Mouse (Mus musculus): ENCODE measurements around the gene Gbf1. TPM values are rescaled to one million over a fixed set of nuclear protein-coding genes. Genes with fewer than 3 reads are reported as not detected.

Gene Gbf1
- polyA plus RNA-seq, 1 experiment from 2014 or later: 65.1 TPM

- Histone ChIP-seq H3K27ac (ENCODE audit: low read length) (no peak overlapping the region), H3K4me2 (ENCODE audit: low read length) (no peak overlapping the region), H3K9ac (replicated peaks; ENCODE audit: low read depth, low read length) (no peak overlapping the region), H3K4me1 (replicated peaks; ENCODE audit: control insufficient read depth, insufficient read depth, low read length) (peaks cover 76% of the 10 kb centered on the region), H3K4me3 (replicated peaks; ENCODE audit: low read length) (no peak overlapping the region), H3K36me3 (ENCODE audit: control insufficient read depth, insufficient read depth) (no peaks in the 10 kb centered on the region), H3K9me3 (ENCODE audit: control insufficient read depth, low read length) (no peaks in the 10 kb centered on the region), H3K27me3 (replicated peaks; ENCODE audit: control insufficient read depth, insufficient read depth, low read length) (peaks cover 41% of the 10 kb centered on the region)
- WGBS: 80% methylated on average over 8 of the region's 8 CpGs
- no peak for ATAC-seq
Measured at GRCm38 (mm10) chr19:46320076-46320785, 167.9 kb downstream of the Gbf1 start.

GRCm38 (mm10) chr19:46321101-46321943, 169.0 kb downstream of the Gbf1 start:
- H3K4me3 ChIP-seq (replicated peaks; ENCODE audit: low read length): no peak overlapping the region
- no peak overlapping the region for H3K9ac ChIP-seq (replicated peaks; ENCODE audit: low read depth, low read length)

GRCm38 (mm10) chr19:46322144-46322995, 170.1 kb downstream of the Gbf1 start:
- no peaks in the 10 kb centered on the region for H3K9me3 ChIP-seq (ENCODE audit: control insufficient read depth, low read length)
- no peak for ATAC-seq
- H3K27ac ChIP-seq (ENCODE audit: low read length): peak overlapping the region; percentile 30; the same call in 1 of the 2 replicates
- peaks cover 20% of the 10 kb centered on the region for H3K27me3 ChIP-seq (replicated peaks; ENCODE audit: control insufficient read depth, insufficient read depth, low read length)
- H3K4me2 ChIP-seq (ENCODE audit: low read length): no peak overlapping the region; the same call in 1 of the 2 replicates
- no peak overlapping the region for H3K4me3 ChIP-seq (replicated peaks; ENCODE audit: low read length)
- peaks cover 78% of the 10 kb centered on the region for H3K4me1 ChIP-seq (replicated peaks; ENCODE audit: control insufficient read depth, insufficient read depth, low read length)
- no peaks in the 10 kb centered on the region for H3K36me3 ChIP-seq (ENCODE audit: control insufficient read depth, insufficient read depth)
- WGBS: 52% methylated on average over 11 of the region's 11 CpGs
- peak overlapping the region; percentile 11; the same call in 1 of the 2 replicates for H3K9ac ChIP-seq (replicated peaks; ENCODE audit: low read depth, low read length)

More at GRCm38 (mm10) chr19:46321101-46321943, 169.0 kb downstream of the Gbf1 start:
- ATAC-seq: peak; percentile 14; the same call in 1 of the 2 replicates
- H3K4me1 ChIP-seq (replicated peaks; ENCODE audit: control insufficient read depth, insufficient read depth, low read length): peaks cover 77% of the 10 kb centered on the region
- WGBS: 15% methylated on average over 6 of the region's 6 CpGs
- H3K27ac ChIP-seq (ENCODE audit: low read length): peak overlapping the region; percentile 21; the same call in 1 of the 2 replicates
- peak overlapping the region; percentile 20 for H3K4me2 ChIP-seq (ENCODE audit: low read length)
- no peaks in the 10 kb centered on the region for H3K36me3 ChIP-seq (ENCODE audit: control insufficient read depth, insufficient read depth)
- H3K27me3 ChIP-seq (replicated peaks; ENCODE audit: control insufficient read depth, insufficient read depth, low read length): peaks cover 30% of the 10 kb centered on the region
- H3K9me3 ChIP-seq (ENCODE audit: control insufficient read depth, low read length): no peaks in the 10 kb centered on the region

- Histone ChIP-seq H3K36me3 (ENCODE audit: control insufficient read depth, insufficient read depth) (no peaks in the 10 kb centered on the region), H3K9me3 (ENCODE audit: control insufficient read depth, low read length) (no peaks in the 10 kb centered on the region), H3K27me3 (replicated peaks; ENCODE audit: control insufficient read depth, insufficient read depth, low read length) (peaks cover 15% of the 10 kb centered on the region), H3K4me1 (replicated peaks; ENCODE audit: control insufficient read depth, insufficient read depth, low read length) (peaks cover 78% of the 10 kb centered on the region), H3K4me3 (replicated peaks; ENCODE audit: low read length) (no peak overlapping the region), H3K9ac (replicated peaks; ENCODE audit: low read depth, low read length) (peak overlapping the region; percentile 11; the same call in 1 of the 2 replicates), H3K4me2 (ENCODE audit: low read length) (no peak overlapping the region; the same call in 1 of the 2 replicates), H3K27ac (ENCODE audit: low read length) (0 out of 2 replicates have a peak overlapping the region, but pooled peaks have one; percentile 30)
- no peak for ATAC-seq
- WGBS: 82% methylated on average over 13 of the region's 13 CpGs
Measured at GRCm38 (mm10) chr19:46322996-46323572, 170.8 kb downstream of the Gbf1 start.

- ATAC-seq: no peak
- no peak overlapping the region for H3K27ac ChIP-seq (ENCODE audit: low read length)
- H3K4me1 ChIP-seq (replicated peaks; ENCODE audit: control insufficient read depth, insufficient read depth, low read length): peaks cover 71% of the 10 kb centered on the region
- no peak overlapping the region for H3K9ac ChIP-seq (replicated peaks; ENCODE audit: low read depth, low read length)
- no peak overlapping the region for H3K4me2 ChIP-seq (ENCODE audit: low read length)
- 75% methylated on average over 5 of the region's 5 CpGs for WGBS
- H3K36me3 ChIP-seq (ENCODE audit: control insufficient read depth, insufficient read depth): no peaks in the 10 kb centered on the region
- peaks cover 9% of the 10 kb centered on the region; the same call in 1 of the 2 replicates for H3K27me3 ChIP-seq (replicated peaks; ENCODE audit: control insufficient read depth, insufficient read depth, low read length)
- H3K4me3 ChIP-seq (replicated peaks; ENCODE audit: low read length): no peak overlapping the region
- no peaks in the 10 kb centered on the region for H3K9me3 ChIP-seq (ENCODE audit: control insufficient read depth, low read length)
Measured at GRCm38 (mm10) chr19:46323716-46324115, 171.4 kb downstream of the Gbf1 start.

- WGBS: 79% methylated on average over 11 of the region's 11 CpGs
- 0 out of 2 replicates have a peak overlapping the region, but pooled peaks have one; percentile 10 for H3K9ac ChIP-seq (replicated peaks; ENCODE audit: low read depth, low read length)
- no peak overlapping the region for H3K4me3 ChIP-seq (replicated peaks; ENCODE audit: low read length)
Measured at GRCm38 (mm10) chr19:46324366-46324765, 172.1 kb downstream of the Gbf1 start.

GRCm38 (mm10) chr19:46324918-46325317, 172.6 kb downstream of the Gbf1 start:
- Histone ChIP-seq H3K4me1 (replicated peaks; ENCODE audit: control insufficient read depth, insufficient read depth, low read length) (peaks cover 73% of the 10 kb centered on the region), H3K36me3 (ENCODE audit: control insufficient read depth, insufficient read depth) (no peaks in the 10 kb centered on the region), H3K4me3 (replicated peaks; ENCODE audit: low read length) (peak overlapping the region; percentile 77; the same call in 1 of the 2 replicates), H3K27ac (ENCODE audit: low read length) (no peak overlapping the region), H3K9me3 (ENCODE audit: control insufficient read depth, low read length) (no peaks in the 10 kb centered on the region), H3K27me3 (replicated peaks; ENCODE audit: control insufficient read depth, insufficient read depth, low read length) (peaks cover 1% of the 10 kb centered on the region; the same call in 1 of the 2 replicates), H3K4me2 (ENCODE audit: low read length) (peak overlapping the region; percentile 99), H3K9ac (replicated peaks; ENCODE audit: low read depth, low read length) (0 out of 2 replicates have a peak overlapping the region, but pooled peaks have one; percentile 10)
- 71% methylated on average over 5 of the region's 5 CpGs for WGBS
- ATAC-seq: no peak

More at GRCm38 (mm10) chr19:46324366-46324765, 172.1 kb downstream of the Gbf1 start:
- no peak for ATAC-seq
- H3K27ac ChIP-seq (ENCODE audit: low read length): no peak overlapping the region
- no peak overlapping the region for H3K4me2 ChIP-seq (ENCODE audit: low read length)
- no peaks in the 10 kb centered on the region for H3K9me3 ChIP-seq (ENCODE audit: control insufficient read depth, low read length)
- no peaks in the 10 kb centered on the region for H3K36me3 ChIP-seq (ENCODE audit: control insufficient read depth, insufficient read depth)
- H3K4me1 ChIP-seq (replicated peaks; ENCODE audit: control insufficient read depth, insufficient read depth, low read length): peaks cover 71% of the 10 kb centered on the region
- peaks cover 7% of the 10 kb centered on the region; the same call in 1 of the 2 replicates for H3K27me3 ChIP-seq (replicated peaks; ENCODE audit: control insufficient read depth, insufficient read depth, low read length)

- Histone ChIP-seq H3K4me1 (replicated peaks; ENCODE audit: control insufficient read depth, insufficient read depth, low read length) (peaks cover 73% of the 10 kb centered on the region), H3K4me3 (replicated peaks; ENCODE audit: low read length) (peak overlapping the region; percentile 77), H3K4me2 (ENCODE audit: low read length) (peak overlapping the region; percentile 99), H3K9me3 (ENCODE audit: control insufficient read depth, low read length) (no peaks in the 10 kb centered on the region), H3K36me3 (ENCODE audit: control insufficient read depth, insufficient read depth) (peaks cover 9% of the 10 kb centered on the region), H3K27me3 (replicated peaks; ENCODE audit: control insufficient read depth, insufficient read depth, low read length) (no peaks in the 10 kb centered on the region), H3K27ac (ENCODE audit: low read length) (peak overlapping the region; percentile 98), H3K9ac (replicated peaks; ENCODE audit: low read depth, low read length) (peak overlapping the region; percentile 73)
- WGBS: 3% methylated on average over 24 of the region's 29 CpGs
- ATAC-seq: no peak
Measured at GRCm38 (mm10) chr19:46326019-46326755, 173.9 kb downstream of the Gbf1 start.

Data from forebrain, embryonic 16.5 days (tissue).